In the genomic region with DNA sequence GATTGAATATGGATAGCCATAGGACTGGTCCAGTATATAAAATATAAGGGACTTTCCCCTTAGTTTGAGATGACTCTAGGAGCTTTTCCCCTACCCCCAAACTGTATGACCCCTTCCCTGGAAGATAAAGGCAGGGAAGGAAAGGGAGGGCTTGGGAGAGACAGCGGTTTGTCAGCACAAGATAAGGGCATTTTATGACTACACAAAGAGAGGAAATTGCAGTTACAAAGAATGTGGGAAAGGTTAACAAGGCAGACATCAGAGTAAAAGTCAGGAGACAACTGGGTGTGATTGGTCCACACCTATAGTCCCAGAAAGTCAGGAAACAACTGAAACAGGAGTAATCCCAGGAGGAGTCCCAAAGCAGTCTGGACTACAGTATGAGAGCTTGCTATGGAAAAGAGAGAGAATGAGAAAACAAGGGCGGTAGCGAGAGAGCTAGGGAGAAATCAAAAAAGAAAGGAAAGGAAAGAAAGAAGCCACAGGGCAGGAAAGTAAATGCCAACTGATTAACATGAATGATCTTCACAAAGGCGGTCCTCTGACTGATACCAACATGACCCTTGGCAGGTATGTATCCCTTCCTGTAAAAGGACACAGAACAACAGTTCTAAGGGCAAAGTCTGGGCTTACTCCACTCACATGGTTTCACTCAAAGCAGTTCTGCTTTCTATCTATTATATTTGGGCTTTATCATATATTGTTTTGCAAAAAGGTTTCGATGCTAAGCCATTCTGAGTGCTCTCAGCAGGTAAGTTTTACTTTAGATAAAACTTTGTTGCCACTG, we compare ENCODE assay signal across 8 mouse cellular contexts. TPM values are rescaled to one million over a fixed set of nuclear protein-coding genes. Genes with fewer than 3 reads are reported as not detected.
DNase-seq lines count a peak whose midpoint lies in the region; ATAC-seq and TF ChIP-seq lines count a peak whose summit lies in the region.

Gene Xiap (plus strand): TSS at position 398 of the 787 bp plus-strand sequence.

- H3K27me3 ChIP-seq in forebrain, embryonic 10.5 days (ENCODE audit: poor library complexity, severe bottlenecking): no peaks in the 10 kb centered on the region
- H3K27me3 ChIP-seq in forebrain, embryonic 15.5 days: no peaks in the 10 kb centered on the region
- H3K27me3 ChIP-seq in liver, postnatal 0 days (ENCODE audit: insufficient read depth, low read length): no peaks in the 10 kb centered on the region

- H3K4me3 ChIP-seq in forebrain, embryonic 10.5 days: no peak within 1 kb of the TSS
- no peak within 1 kb of the TSS for H3K4me3 ChIP-seq in forebrain, embryonic 15.5 days
- H3K4me3 ChIP-seq in embryonic fibroblast, embryonic 13.5 days (ENCODE audit: insufficient read depth, low read length): no peak within 1 kb of the TSS
- no peak within 1 kb of the TSS for H3K4me3 ChIP-seq in liver, postnatal 0 days (ENCODE audit: low read depth, low read length)

- no peak within 1 kb of the TSS for H3K4me2 ChIP-seq in forebrain, embryonic 15.5 days (replicated peaks)
- H3K4me2 ChIP-seq in liver, postnatal 0 days (ENCODE audit: low read depth, low read length): peak within 1 kb of the TSS; percentile 9; the same call in 1 of the 2 replicates

- no peak for TF ChIP-seq POLR2A in embryonic fibroblast, embryonic 13.5 days (IDR thresholded peaks at IDR 0.05; ENCODE audit: low read depth, low read length)

- no peaks in the 10 kb centered on the region for H3K4me1 ChIP-seq in forebrain, embryonic 10.5 days
- no peaks in the 10 kb centered on the region for H3K4me1 ChIP-seq in forebrain, embryonic 15.5 days
- no peaks in the 10 kb centered on the region for H3K4me1 ChIP-seq in embryonic fibroblast, embryonic 13.5 days (ENCODE audit: control insufficient read depth, insufficient read depth, low read length)
- 0 out of 2 replicates have a peak, but pooled peaks cover 4% of the 10 kb centered on the region for H3K4me1 ChIP-seq in liver, postnatal 0 days (ENCODE audit: insufficient read depth)

- no peak for ATAC-seq in forebrain, embryonic 15.5 days (replicated peaks)
- no peak for ATAC-seq in CD4-positive, CD25-positive, alpha-beta regulatory T cell, adult 4 months
- peak; percentile 53; the same call in 1 of the 2 replicates for ATAC-seq in liver, postnatal 0 days

- H3K9me3 ChIP-seq in forebrain, embryonic 10.5 days: no peaks in the 10 kb centered on the region
- no peaks in the 10 kb centered on the region for H3K9me3 ChIP-seq in forebrain, embryonic 15.5 days
- no peaks in the 10 kb centered on the region for H3K9me3 ChIP-seq in liver, postnatal 0 days (ENCODE audit: low read length)

- WGBS in forebrain, embryonic 10.5 days: 87% methylated on average over 5 of the region's 5 CpGs
- 87% methylated on average over 5 of the region's 5 CpGs for WGBS in forebrain, embryonic 15.5 days
- 64% methylated on average over 5 of the region's 5 CpGs for WGBS in liver, postnatal 0 days (ENCODE audit: insufficient replicate concordance)

- H3K9ac ChIP-seq in forebrain, embryonic 15.5 days (replicated peaks): no peak within 1 kb of the TSS
- H3K9ac ChIP-seq in liver, postnatal 0 days (replicated peaks): no peak within 1 kb of the TSS

- no peak within 1 kb of the TSS for H3K27ac ChIP-seq in forebrain, embryonic 10.5 days
- H3K27ac ChIP-seq in forebrain, embryonic 15.5 days (replicated peaks): no peak within 1 kb of the TSS
- H3K27ac ChIP-seq in embryonic fibroblast, embryonic 13.5 days (ENCODE audit: insufficient read depth, low read length): no peak within 1 kb of the TSS
- H3K27ac ChIP-seq in liver, postnatal 0 days (ENCODE audit: low read depth): peak within 1 kb of the TSS; percentile 57

- H3K36me3 ChIP-seq in forebrain, embryonic 10.5 days (replicated peaks): no peaks in the 10 kb centered on the region
- no peaks in the 10 kb centered on the region for H3K36me3 ChIP-seq in forebrain, embryonic 15.5 days
- H3K36me3 ChIP-seq in liver, postnatal 0 days (replicated peaks; ENCODE audit: insufficient read depth, low read length): no peaks in the 10 kb centered on the region

- no peak for TF ChIP-seq CTCF in embryonic fibroblast, embryonic 13.5 days (IDR thresholded peaks at IDR 0.05; ENCODE audit: borderline replicate concordance, insufficient read depth, low read length)
- TF ChIP-seq CTCF in liver, postnatal 0 days (IDR thresholded peaks at IDR 0.05; ENCODE audit: low read depth): no peak

- no peak for TF ChIP-seq EP300 in liver, postnatal 0 days (IDR thresholded peaks at IDR 0.05; ENCODE audit: low read depth)

- DNase-seq in forebrain, embryonic 10.5 days (ENCODE audit: extremely low spot score, low spot score): no peak
- no peak for DNase-seq in heart, postnatal 4 days
- DNase-seq in liver, postnatal 0 days: no peak
- DNase-seq in cerebellum, postnatal 10 days: no peak
- no peak for DNase-seq in kidney, adult 18-20 months

RNA-seq across cellular contexts. Expression of gene Xiap, which starts in this region (rescaled TPM):
- 10.6 and 11.6 TPM in 2 replicates for polyA plus RNA-seq in forebrain, embryonic 10.5 days (2016; fragmentation: Nextera tagmentation; extraction: Ambion mirVana)
- 9.6 and 10.5 TPM in 2 replicates for polyA plus RNA-seq in forebrain, embryonic 15.5 days (2015; fragmentation: Nextera tagmentation; extraction: Ambion mirVana)
- 10 to 100 TPM; 18.7 to 24.9 TPM for polyA plus RNA-seq in CD4-positive, CD25-positive, alpha-beta regulatory T cell, adult 4 months (2017; shearing (Covaris generic))
- 41.0 and 47.4 TPM in 2 replicates for polyA plus RNA-seq in embryonic fibroblast, embryonic 13.5 days (2011; ENCODE audit: insufficient read length, low read depth, missing spikeins)
- 10 to 100 TPM; 46.6 to 51.1 TPM for total RNA-seq in heart, postnatal 4 days (2021)
- 8.9 and 9.5 TPM in 2 replicates for polyA plus RNA-seq in liver, postnatal 0 days (2015; fragmentation: Nextera tagmentation; extraction: Ambion mirVana)
